Mouse (Mus musculus) brain, adult 10 weeks (tissue): ENCODE results near the gene Prl8a2. TPM values are rescaled to one million over a fixed set of nuclear protein-coding genes. Genes with fewer than 3 reads are reported as not detected.

ENCODE experiments used
- polyA plus RNA-seq: library from polyadenylated mRNA; stranded (reverse); fragments of 350-450 nt; fragmentation: Illumina TruSeq; extraction: RNeasy Lipid Tissue Mini Kit (QIAGEN cat#74804); gene quantifications from one replicate; pipeline ENCODE4 v1.2.3, GENCODE M21; 2015; ENCODE audit warnings: low read depth, low replicate concordance

Prl8a2 gene
- polyA plus RNA-seq: not detected

DNA sequence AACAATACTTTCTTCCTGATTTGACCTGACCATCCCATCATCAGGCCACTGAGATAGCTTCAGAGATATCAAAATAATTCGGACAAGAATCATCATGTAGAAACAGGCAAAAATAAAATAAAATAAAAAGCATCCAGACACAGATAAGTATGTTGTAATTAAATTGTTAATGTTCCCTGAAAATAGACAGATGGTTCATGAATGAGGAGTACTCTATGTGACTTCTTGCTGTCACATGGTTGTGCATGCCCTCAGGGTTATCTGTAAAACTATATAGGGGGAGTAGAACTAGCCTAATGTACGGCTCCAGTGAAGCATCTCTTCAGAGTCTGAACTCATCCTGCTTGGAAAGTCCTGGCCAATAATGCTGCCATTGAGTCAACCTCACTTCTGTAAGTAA is at the start of gene Prl8a2:
Prl8a2 (plus strand) TSS at position 301 of the 400 bp plus-strand sequence.

DNA sequence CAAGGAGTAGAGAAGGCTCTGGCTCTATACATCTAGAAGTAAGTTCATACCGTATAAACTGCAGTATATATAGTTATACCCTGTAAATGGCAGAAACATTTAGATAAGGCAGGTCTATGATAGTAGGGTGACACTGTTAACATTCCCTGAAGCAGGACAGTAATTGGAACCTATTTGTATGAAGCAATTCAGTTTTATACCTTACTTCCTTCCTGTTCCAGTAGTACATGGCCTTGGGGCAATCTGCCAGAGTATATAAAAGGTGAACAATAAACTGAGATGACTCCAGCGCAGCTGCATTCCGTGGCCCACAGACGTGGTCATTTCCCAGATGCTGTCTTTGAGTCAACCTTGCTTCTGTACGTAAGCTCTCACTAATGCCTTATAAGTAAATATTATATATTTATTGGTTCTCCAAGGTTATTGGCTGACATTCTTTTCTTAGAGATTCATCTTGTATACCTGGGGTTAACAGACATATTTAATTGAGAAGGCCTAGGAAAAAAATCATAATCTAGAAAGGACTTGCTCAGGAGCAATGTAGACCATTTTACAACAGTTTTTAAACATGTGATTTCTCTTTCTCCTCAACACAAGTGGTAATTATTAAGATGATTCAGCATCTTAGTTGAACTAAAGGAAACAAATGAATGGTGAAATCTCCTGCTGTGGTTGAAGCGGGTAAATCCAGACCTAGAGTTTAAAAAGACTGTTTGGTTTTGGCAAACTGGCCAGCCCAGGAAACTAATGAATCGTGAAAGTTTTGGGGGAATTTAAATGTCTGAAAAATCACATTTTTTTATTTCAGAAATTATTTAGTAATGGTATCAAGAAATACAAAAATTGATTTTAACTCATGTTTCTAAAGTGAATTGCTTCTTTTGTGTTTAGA is 32.9 kb upstream of the Prl8a2 start, which contains the start of gene Prl6a1:
Prl6a1 (plus strand) TSS at position 294 of the 892 bp plus-strand sequence.

DNA sequence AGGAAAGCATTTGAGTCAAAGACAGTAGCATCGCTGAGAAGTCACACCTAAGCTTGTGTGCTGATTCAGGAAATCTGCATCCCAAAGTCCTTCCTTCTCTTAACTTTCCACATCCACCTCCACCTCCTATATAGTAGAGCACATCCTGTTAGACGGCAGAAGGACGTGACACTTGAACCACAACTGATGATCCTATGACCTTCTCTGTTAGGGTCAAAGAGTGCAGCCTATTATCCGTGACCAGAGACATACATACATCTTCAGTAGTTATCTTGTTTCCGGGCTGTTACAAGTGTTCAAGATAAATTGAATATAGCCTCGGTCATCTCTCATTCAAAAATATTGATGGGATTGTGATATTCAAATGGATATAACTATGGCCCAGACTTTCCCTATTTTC is 45.3 kb downstream of the Prl8a2 start, which contains the start of gene Prl2b1:
Prl2b1 (minus strand) TSS at position 101 of the 400 bp plus-strand sequence.

Other genes starting within 250 kb of the Prl8a2 start
- not detected for gene Prl3d2, start 224.0 kb upstream of the Prl8a2 start, polyA plus RNA-seq
- not detected for gene Prl3d3, start 188.9 kb upstream of the Prl8a2 start, polyA plus RNA-seq
- not detected for gene Prl3c1, start 149.0 kb upstream of the Prl8a2 start, polyA plus RNA-seq
- not detected for gene Prl3b1, start 103.8 kb upstream of the Prl8a2 start, polyA plus RNA-seq
- gene Prl3a1, start 86.2 kb upstream of the Prl8a2 start, polyA plus RNA-seq: not detected
- gene Prl6a1, start 33.0 kb upstream of the Prl8a2 start, polyA plus RNA-seq: not detected
- gene Prl2b1, start 45.2 kb downstream of the Prl8a2 start, polyA plus RNA-seq: not detected
- not detected for gene Prl8a6, start 93.0 kb downstream of the Prl8a2 start, polyA plus RNA-seq
- not detected for gene Prl8a8, start 167.5 kb downstream of the Prl8a2 start, polyA plus RNA-seq
- not detected for gene Prl8a9, start 218.9 kb downstream of the Prl8a2 start, polyA plus RNA-seq
- not detected for gene Prl8a1, start 236.5 kb downstream of the Prl8a2 start, polyA plus RNA-seq